Mouse (Mus musculus): Measurements from ENCODE around the gene Abtb2.

- no peak for TF ChIP-seq CTCF (IDR thresholded peaks at IDR 0.05; ENCODE audit: low read depth)
- no peak for TF ChIP-seq EP300 (IDR thresholded peaks at IDR 0.05; ENCODE audit: low read depth)
Measured at GRCm38 (mm10) chr2:103625349-103625932, 59.3 kb downstream of the Abtb2 start.
